Mouse (Mus musculus): ENCODE data around the gene Otol1.
A peak's percentile ranks its signal among the peaks of the same experiment; 100 is the strongest.

Gene Otol1

DNA sequence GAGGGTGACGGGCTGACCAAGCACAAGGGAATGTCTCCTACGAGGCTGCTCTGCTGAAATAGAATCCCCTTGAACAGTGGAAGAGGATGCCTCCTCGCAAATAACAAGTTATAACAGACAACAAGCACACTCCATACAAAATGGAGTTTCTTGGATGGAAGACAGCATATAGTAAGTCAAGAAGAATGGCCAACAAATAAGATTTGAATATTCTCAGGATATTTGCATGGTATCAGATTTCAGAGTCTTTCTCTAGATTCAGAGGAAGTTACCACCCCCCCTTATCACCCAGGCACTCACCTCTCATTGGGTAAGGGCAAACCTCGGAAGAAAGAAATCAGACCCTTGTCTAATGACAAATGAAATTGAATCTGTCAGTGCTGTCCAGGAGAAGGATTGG is at the start of gene Otol1:
Gene Otol1, plus strand, starts transcription at position 301 of the 400 bp plus-strand sequence.
- DNase-seq = no peak

DNA sequence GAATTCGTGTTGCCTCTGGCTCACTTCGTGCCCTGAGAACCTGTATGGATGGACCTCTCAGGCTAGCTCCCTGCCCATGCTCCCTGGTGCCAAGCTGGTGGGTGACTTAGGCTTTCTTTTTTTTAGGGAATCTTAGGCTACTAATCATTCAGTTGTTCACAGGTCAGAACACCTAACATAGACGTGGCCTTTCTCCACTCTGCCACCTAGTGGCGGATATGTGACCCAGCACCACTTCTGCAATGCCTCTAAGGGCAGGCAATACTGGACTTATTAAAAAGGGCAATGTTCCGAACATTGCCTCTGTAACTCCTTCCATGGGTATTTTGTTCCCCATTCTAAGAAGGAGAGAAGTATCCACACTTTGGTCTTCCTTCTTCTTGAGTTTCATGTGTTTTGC is 45.2 kb upstream of the Otol1 start:
- peak; percentile 14 to 18 for DNase-seq

DNA sequence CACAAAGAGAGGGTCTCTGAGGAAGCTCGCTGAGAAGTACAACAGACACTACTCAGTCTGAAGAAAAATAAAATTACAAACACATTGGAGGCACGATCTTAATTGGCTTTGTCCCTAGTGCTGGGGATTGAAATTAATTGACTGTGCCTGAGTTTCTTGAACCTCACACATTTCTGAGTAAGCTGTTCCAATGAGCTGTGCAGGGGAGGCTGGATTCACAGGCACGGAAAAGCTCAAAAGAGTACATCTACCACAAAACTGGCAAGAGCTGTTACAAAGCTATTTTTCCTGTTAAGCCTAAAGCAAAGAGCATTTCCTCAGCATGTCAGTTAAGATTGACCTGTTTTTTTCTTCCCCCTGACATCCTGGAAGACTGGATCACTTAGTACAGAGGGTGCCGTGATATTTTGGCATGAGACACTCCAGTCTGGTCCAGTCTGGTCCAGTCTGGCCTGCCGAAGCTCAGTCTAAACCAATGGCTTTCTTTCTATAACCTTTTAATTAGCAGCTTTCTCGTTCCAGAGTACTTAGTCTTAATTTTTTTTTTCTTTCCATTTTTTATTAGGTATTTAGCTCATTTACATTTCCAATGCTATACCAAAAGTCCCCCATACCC is 35.8 kb upstream of the Otol1 start:
- DNase-seq = no peak

DNA sequence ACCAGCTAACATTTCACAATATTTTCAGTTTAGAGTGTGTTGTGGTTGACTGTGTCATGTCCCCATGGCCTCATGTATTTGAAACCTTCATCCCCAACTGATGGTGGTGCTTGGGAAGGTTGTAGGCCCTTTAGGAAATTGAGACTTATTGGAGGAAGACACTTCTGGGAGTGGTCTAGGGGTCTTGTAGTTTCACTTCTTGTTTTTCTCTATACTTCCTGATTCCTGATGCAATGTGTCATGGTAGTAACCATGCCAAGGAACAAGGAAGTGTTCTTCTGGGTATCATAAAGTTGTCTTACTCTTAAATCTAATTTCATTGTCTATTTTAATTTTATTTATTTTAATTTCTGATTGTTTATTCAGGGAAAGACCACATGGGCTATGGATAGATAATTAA is 29.3 kb upstream of the Otol1 start:
- no peak for DNase-seq

DNA sequence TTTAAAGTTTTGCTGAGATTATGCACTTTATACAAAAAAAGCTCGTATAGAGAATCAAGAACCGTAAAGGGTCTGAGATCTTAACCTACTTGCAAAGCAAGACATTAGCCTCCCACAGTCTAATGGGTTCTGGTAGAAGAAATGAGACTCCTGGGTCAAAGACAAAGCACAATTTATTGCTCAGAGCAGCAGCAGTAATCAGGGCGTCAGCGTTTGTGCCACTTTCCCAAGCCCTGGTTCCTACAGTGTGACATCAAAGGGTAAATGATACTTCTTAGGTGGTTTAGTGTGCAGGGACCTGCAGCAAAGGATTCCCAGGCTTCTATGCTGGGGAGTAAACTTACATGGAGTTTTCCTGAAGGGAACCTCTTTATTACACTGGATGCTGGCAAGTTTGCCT is 13.6 kb upstream of the Otol1 start:
- no peak for DNase-seq

DNA sequence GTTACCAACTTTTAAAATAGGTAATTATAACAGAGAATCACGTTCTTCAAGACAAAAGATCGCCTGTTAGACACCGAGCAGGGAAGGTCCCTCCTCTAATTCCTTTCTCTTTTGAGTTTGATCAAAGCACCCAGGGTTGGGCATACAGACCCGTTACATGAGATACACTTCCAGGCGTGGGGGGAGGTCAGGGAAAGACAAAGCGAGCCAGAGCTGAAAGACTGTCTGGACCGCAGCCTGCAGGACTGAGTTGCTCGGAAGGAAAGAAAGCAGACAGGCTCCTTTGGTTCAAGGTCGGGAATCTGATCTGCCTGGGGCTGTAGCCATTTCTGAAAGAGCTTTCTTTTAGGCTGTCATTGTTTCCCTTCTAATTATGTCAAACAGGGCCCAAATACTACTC is 5.9 kb upstream of the Otol1 start:
- no peak for DNase-seq

DNA sequence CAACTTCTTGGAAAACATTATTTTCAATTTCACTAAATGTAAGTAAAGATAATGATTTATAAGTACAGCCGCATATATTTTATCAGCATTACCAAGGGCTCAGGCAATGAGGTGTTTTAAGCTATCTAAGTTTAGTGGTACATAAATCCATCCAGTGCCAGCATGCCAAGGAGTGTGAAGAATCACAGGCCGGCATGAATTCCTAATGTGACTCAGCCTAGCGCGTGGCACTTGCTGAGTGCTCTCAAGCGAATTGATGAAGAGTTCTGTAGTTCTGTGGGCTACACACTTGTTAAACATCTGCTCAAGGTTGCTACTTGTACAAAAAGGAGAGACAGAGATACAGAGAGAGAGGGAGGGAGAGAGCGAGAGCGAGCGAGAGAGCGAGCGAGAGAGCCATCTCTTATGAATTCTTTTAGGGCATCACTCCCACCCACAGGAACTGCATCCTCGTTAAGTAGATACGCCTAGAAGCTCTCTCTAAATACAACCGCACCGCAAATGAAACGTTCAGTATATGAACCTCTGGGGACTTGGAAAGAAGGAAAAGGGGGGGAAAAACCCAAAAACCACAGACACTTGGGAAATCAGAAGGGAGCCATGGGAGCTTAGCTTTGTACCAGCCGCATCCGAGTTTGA is 4.2 kb upstream of the Otol1 start:
- DNase-seq = no peak

DNA sequence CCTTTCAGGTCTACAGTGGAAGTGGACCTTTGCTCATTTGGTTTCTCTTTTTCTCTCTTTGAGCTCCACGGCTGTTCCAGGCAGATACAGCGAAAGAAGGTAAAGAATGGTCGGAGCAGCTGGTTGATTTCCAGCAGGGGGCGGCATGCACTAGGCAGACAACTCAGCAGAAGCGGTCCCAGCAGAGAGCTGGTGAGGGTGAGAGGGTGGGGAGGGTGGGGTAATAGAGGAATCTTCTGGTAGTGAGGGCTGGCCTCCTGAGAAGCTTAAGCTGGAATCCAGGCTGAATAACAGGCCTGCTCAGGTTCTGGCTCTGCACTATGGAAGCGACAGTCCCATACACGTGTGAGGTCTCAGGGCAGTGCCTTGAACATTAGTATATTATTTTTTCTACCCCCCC is 3.5 kb upstream of the Otol1 start:
- DNase-seq = no peak

DNA sequence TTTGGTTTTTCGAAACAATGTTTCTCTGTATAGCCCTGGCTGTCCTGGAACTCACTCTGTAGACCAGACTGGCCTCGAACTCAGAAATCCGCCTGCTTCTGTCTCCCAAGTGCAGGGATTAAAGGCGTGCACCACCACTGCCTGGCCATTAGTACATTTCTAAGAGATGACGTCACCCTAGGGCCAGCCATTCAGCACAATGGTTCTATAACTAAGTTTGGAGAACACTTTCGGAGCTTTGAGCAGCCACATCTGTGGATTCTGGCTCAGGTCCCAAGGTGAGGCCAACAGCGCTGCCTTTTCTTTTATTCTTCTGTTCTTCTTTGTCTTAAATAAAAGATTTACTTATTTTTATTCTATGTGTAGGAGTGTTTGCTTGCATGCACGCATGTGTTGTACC is 3.0 kb upstream of the Otol1 start:
- DNase-seq = no peak

DNA sequence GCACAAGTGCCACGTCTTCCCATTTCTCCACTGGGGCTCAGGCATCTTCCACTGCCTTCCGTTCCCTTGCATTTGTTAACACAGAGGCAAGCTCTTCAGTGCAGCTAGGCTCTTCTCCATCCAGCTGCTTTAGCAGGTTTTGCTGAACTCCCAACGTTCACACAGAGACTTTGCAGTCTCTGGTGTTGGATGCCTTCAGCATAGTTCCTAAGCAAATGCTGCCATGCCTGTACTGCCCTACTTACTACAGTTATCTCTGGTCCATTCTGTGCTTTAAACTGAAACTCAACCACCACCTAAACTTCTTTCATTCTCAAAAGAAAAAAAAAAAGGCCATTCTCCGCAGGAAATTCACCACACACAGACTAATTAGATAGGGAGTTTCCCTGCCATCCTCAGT is 5.2 kb downstream of the Otol1 start:
- DNase-seq = no peak

DNA sequence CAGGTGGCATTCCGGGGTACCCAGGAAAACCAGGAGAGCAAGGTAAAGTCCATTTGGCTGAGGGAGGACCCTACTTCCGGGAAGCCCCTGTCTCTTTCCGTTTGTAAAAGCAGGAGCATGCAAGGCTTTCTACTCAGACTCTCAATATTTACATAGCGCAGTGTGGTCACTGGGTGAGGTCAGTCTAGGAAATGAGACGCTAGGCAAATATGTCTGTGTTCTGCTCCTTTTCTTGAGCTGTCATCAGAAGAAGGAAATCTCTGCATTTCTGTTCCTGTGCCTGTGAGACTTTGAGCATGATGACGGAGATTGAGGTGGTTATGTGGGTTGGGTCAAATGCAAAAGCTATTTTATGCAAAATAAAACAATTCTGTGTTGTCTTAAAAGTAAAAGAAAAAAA is 19.2 kb downstream of the Otol1 start:
- no peak for DNase-seq

DNA sequence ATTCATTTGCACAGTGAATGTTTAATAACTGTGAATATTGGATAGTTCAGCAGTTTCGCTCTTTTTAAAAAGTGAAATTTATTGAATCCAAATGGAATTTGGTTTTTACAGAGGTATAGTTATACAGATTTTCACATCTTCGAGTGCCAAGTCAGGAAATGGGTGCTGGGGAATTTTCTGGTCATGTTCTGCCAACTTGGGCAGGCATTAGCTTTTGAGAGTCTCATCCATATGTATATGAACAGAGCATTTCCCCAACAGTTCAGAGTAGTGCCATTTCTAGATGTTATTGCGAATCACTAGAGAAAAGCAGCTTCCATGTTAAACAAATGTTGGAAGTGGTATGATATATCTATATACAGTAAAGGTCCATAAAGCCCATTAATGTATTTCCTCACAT is 21.8 kb downstream of the Otol1 start:
- DNase-seq = no peak

DNA sequence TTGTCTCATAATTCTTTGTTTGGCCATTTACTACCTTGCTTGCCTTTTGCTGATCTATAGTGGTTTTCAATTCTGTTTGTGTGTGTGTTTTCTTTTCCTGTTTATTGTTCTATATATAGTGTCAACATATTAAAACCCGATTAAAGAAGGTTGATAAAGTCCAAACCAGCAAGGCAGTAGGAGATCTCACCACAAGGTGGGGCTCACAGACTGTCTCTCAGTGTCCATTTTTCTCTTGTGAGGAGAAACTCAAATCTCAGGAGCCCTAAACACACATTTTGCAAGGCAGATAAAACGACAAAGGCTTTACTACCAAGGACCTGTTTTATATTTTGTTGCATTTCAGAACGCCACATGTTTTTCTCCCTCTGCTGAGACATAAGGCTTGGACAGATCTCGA is 28.2 kb downstream of the Otol1 start:
- DNase-seq = no peak
